Mouse (Mus musculus) heart, postnatal 0 days (tissue): ENCODE measurements around the gene Dmkn.
"Not testable (repeated sequence)": the region's sequence is repeated elsewhere in the genome, so short reads cannot be mapped to it uniquely, and the experiment has no call there.

Experiments
- CTCF ChIP-seq: IDR thresholded peaks from 2 replicates; pipeline ENCODE4 v1.5.1; 2016; ENCODE audit warnings: antibody characterized with exemption, control low read depth, low read depth
- EP300 ChIP-seq: IDR thresholded peaks from 2 replicates; pipeline ENCODE4 v1.6.1; 2016; ENCODE audit warnings: antibody characterized with exemption, low read depth

- TF ChIP-seq CTCF, EP300: not testable (repeated sequence)
Measured at GRCm38 (mm10) chr7:30742570-30742969, 21.0 kb upstream of the Dmkn start.
